Mouse (Mus musculus) megakaryocyte, embryonic 14.5 days (primary cell): ENCODE data around the gene Pla2g4e.

Source experiments
- FLI1 ChIP-seq: IDR thresholded peaks from 2 replicates; pipeline ENCODE4 v1.6.1; 2012; ENCODE audit warnings: low read length, inconsistent platforms, mixed read lengths
- GATA1 ChIP-seq: IDR thresholded peaks from 3 replicates; pipeline ENCODE4 v1.6.1; 2012; ENCODE audit warnings: mixed read lengths, low read length, inconsistent platforms, borderline replicate concordance

GRCm38 (mm10) chr2:120276951-120277350 is 31.8 kb upstream of the Pla2g4e start:
- TF ChIP-seq FLI1 (no peak), GATA1 (no peak)
